Mouse (Mus musculus) embryonic fibroblast, embryonic 13.5 days (primary cell): ENCODE results near the gene Cuedc2.

ENCODE experiments used
- CTCF ChIP-seq: IDR thresholded peaks from 2 replicates; pipeline ENCODE4 v1.5.1; 2011; ENCODE audit warnings: mild to moderate bottlenecking, control low read depth, low read length, moderate library complexity, borderline replicate concordance; ENCODE audit not compliant: insufficient read depth
- POLR2A ChIP-seq: IDR thresholded peaks from 2 replicates; pipeline ENCODE4 v1.6.1; 2011; ENCODE audit warnings: low read depth, mild to moderate bottlenecking, control low read depth, low read length, moderate library complexity

DNA sequence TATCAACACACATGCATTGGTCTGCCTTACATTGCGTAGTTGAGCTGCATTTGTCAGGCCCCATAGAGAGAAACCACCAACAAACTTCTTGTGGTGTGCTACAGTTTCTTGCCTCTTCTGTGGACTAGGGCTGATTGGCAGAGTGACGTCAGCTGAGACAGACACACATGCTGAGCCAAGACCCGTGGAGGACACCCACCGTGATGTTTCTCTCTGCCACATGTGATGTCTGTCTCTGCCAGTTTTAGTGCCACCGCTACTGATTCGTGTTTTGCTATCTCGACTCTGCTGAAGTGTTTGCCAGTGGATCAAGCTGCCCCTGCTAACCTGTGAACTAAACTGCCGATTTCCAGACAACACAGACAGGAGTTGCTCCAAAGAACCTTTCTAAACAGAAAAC is 23.6 kb upstream of the Cuedc2 start:
- TF ChIP-seq CTCF (no peak), POLR2A (no peak)
